Mouse (Mus musculus) embryonic facial prominence, embryonic 12.5 days (tissue): Measurements from ENCODE around the gene Gpd2. TPM values are rescaled to one million over a fixed set of nuclear protein-coding genes. Genes with fewer than 3 reads are reported as not detected.

Experiments
- ATAC-seq: fragments of 200-750 bp; cut with Nextera tagmentation; 2 replicates; pipeline ENCODE4 v1.8.0; 2017; ENCODE audit not compliant: insufficient number of reproducible peaks, insufficient read depth, low FRiP score, low TSS enrichment
- H3K27ac ChIP-seq: fragments of 300-500 bp; sonication (generic); 2 replicates; pipeline ENCODE4 v1.5.1; 2016; ENCODE audit warnings: mild to moderate bottlenecking
- H3K27me3 ChIP-seq: fragments of 300-500 bp; sonication (generic); 2 replicates; pipeline ENCODE4 v1.6.1; 2016; ENCODE audit warnings: mild to moderate bottlenecking, moderate library complexity
- H3K36me3 ChIP-seq: fragments of 300-500 bp; sonication (generic); 2 replicates; pipeline ENCODE4 v1.6.1; 2016; ENCODE audit warnings: mild to moderate bottlenecking
- H3K4me1 ChIP-seq: fragments of 300-500 bp; sonication (generic); 2 replicates; pipeline ENCODE4 v1.6.1; 2016
- H3K4me2 ChIP-seq: fragments of 300-500 bp; sonication (generic); replicated peaks from 2 replicates; pipeline ENCODE4 v1.6.1; 2016; ENCODE audit warnings: mild to moderate bottlenecking, moderate library complexity
- H3K4me3 ChIP-seq: fragments of 300-500 bp; sonication (generic); 2 replicates; pipeline ENCODE4 v1.5.1; 2016; ENCODE audit warnings: mild to moderate bottlenecking
- H3K9ac ChIP-seq: fragments of 300-500 bp; sonication (generic); 2 replicates; pipeline ENCODE4 v1.6.1; 2016; ENCODE audit warnings: mild to moderate bottlenecking, moderate library complexity
- H3K9me3 ChIP-seq: fragments of 300-500 bp; sonication (generic); 2 replicates; pipeline ENCODE4 v1.6.1; 2016; ENCODE audit warnings: mild to moderate bottlenecking, moderate library complexity
- WGBS: fragments of 180-500 bp; shearing (Covaris S2); methylation state at CpG from one replicate; pipeline ENCODE4 v1.1.7; 2016; 5-methylcytosine and 5-hydroxymethylcytosine counted together
- polyA plus RNA-seq: library from polyadenylated mRNA; unstranded; fragments of >200 nt; fragmentation: Nextera tagmentation; extraction: Ambion mirVana; gene quantifications from 2 replicates; pipeline ENCODE4 v1.2.1, GENCODE M21; 2016

Gene Gpd2
- polyA plus RNA-seq, 1 experiment from 2014 or later: 18.3 TPM

GRCm38 (mm10) chr2:57407414-57408019, 170.1 kb downstream of the Gpd2 start:
- H3K9me3 ChIP-seq: no peaks in the 10 kb centered on the region
- 85% methylated on average over 4 of the region's 4 CpGs for WGBS
- no peak for ATAC-seq
- H3K4me1 ChIP-seq: no peaks in the 10 kb centered on the region
- H3K4me3 ChIP-seq: no peak overlapping the region
- no peak overlapping the region for H3K4me2 ChIP-seq
- H3K9ac ChIP-seq: no peak overlapping the region
- H3K27ac ChIP-seq: no peak overlapping the region
- no peaks in the 10 kb centered on the region for H3K27me3 ChIP-seq
- no peaks in the 10 kb centered on the region for H3K36me3 ChIP-seq

DNA sequence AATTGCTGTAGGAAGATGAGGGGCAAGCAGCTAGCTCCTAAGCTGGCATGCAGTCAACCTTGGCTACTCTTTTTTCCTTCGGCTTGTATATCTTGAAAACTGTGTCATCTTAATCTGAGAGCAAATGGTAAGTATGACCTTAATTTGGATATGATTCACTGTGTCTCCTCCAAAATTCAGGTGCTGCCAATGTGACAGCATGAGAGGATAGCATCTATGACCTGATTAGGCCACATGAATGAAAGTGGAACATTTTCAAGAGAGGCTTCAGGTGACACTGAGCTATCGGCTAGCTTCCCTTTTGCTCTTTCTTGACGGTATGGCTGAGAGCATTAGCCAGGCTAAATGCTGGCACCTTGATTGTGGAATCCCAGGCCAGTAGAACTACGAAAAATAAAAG, 171.0 kb downstream of the Gpd2 start:
- H3K9ac ChIP-seq: no peak overlapping the region
- H3K9me3 ChIP-seq: no peaks in the 10 kb centered on the region
- no peak for ATAC-seq
- no peak overlapping the region for H3K4me2 ChIP-seq
- H3K4me3 ChIP-seq: no peak overlapping the region
- WGBS: 88% methylated on average over 4 of the region's 4 CpGs
- no peaks in the 10 kb centered on the region for H3K36me3 ChIP-seq
- no peaks in the 10 kb centered on the region for H3K27me3 ChIP-seq
- H3K27ac ChIP-seq: no peak overlapping the region
- no peaks in the 10 kb centered on the region for H3K4me1 ChIP-seq

GRCm38 (mm10) chr2:57411551-57411950, 174.1 kb downstream of the Gpd2 start:
- WGBS: 86% methylated on average over 2 of the region's 2 CpGs

GRCm38 (mm10) chr2:57414550-57415160, 177.2 kb downstream of the Gpd2 start:
- no peaks in the 10 kb centered on the region for H3K36me3 ChIP-seq
- H3K27ac ChIP-seq: no peak overlapping the region
- no peaks in the 10 kb centered on the region for H3K9me3 ChIP-seq
- no peaks in the 10 kb centered on the region for H3K27me3 ChIP-seq
- no peak for ATAC-seq
- H3K4me1 ChIP-seq: no peaks in the 10 kb centered on the region
- H3K4me2 ChIP-seq: no peak overlapping the region
- 78% methylated on average over 9 of the region's 9 CpGs for WGBS
- H3K4me3 ChIP-seq: no peak overlapping the region
- no peak overlapping the region for H3K9ac ChIP-seq

More at GRCm38 (mm10) chr2:57411551-57411950, 174.1 kb downstream of the Gpd2 start:
- Histone ChIP-seq H3K4me1 (no peaks in the 10 kb centered on the region), H3K9me3 (no peaks in the 10 kb centered on the region), H3K9ac (no peak overlapping the region), H3K36me3 (no peaks in the 10 kb centered on the region), H3K27me3 (no peaks in the 10 kb centered on the region), H3K27ac (no peak overlapping the region), H3K4me3 (no peak overlapping the region), H3K4me2 (no peak overlapping the region)
- no peak for ATAC-seq

- Histone ChIP-seq H3K4me2 (no peak overlapping the region), H3K27ac (no peak overlapping the region), H3K9ac (no peak overlapping the region), H3K4me1 (no peaks in the 10 kb centered on the region), H3K27me3 (no peaks in the 10 kb centered on the region), H3K36me3 (no peaks in the 10 kb centered on the region), H3K9me3 (no peaks in the 10 kb centered on the region; the same call in 1 of the 2 replicates), H3K4me3 (no peak overlapping the region)
- ATAC-seq: no peak
- WGBS: 65% methylated on average over 1 of the region's 1 CpGs
These were observed 179.3 kb downstream of the Gpd2 start for GRCm38 (mm10) chr2:57416711-57417110.

Other genes starting within 250 kb of the Gpd2 start
- 7.5 and 8.4 TPM in 2 replicates for gene Nr4a2, start 113.6 kb upstream of the Gpd2 start, polyA plus RNA-seq